Mouse (Mus musculus): ENCODE results near the gene Gm43191. TPM values are rescaled to one million over a fixed set of nuclear protein-coding genes. Genes with fewer than 3 reads are reported as not detected.
A peak's percentile ranks its signal among the peaks of the same experiment; 100 is the strongest.

The Gm43191 gene
- total and polyA plus RNA-seq, 3 experiments, result 0.39 TPM; not detected in 2

DNA sequence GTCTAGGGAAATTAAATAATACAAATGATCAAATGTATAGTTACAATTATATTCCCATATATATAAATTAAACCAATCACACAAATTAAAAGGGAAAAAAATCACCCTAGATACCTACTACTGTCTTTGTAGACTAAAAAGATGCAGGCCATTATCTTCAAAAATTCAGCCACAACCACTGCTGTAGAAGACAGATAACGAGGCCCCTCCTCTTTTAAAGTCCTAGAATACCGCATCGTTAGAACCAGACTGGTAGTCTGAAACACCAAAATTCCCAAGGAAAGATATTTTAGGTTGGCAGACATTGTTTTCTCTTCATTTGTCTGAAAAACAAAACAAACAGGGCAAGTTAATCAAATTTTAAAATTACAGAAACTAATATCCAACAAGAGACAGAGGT lies 13.3 kb upstream of the Gm43191 start:
- no peaks in the 10 kb centered on the region for H3K27me3 ChIP-seq (ENCODE audit: control insufficient read depth in 1 of 2, insufficient read depth in 2 of 2, low read length in 2 of 2)
- peak overlapping the region; percentile 44 for H3K27ac ChIP-seq (ENCODE audit: control insufficient read depth, low read depth, low read length)
- H3K9me3 ChIP-seq (replicated peaks; ENCODE audit: insufficient read depth, low read length), result no peaks in the 10 kb centered on the region
- no peak overlapping the region for H3K9ac ChIP-seq (ENCODE audit: control insufficient read depth, low read depth, low read length, poor library complexity, severe bottlenecking)
- peaks cover 11% of the 10 kb centered on the region for H3K79me2 ChIP-seq (ENCODE audit: control insufficient read depth, insufficient read depth, low read length, poor library complexity)
- peak; percentile 74 for DNase-seq (ENCODE audit: low read depth, low spot score)
- peak overlapping the region in 1 of 2 experiments; percentile 19; a peak in 1 of 4 replicates for H3K4me3 ChIP-seq (ENCODE audit: control insufficient read depth in 1 of 2, insufficient read depth in 1 of 2, low read depth in 2 of 2, low read length in 2 of 2)
- peaks cover 21 to 30% of the 10 kb centered on the region in 2 experiments for H3K4me1 ChIP-seq (ENCODE audit: control insufficient read depth in 1 of 2, insufficient read depth in 2 of 2, low read length in 2 of 2)
- H3K36me3 ChIP-seq (ENCODE audit: control insufficient read depth in 1 of 2, insufficient read depth in 2 of 2, low read length in 2 of 2), result peaks cover 0 to 32% of the 10 kb centered on the region in 2 experiments
- TF ChIP-seq JUND (IDR thresholded peaks at IDR 0.05; ENCODE audit: low read depth, low read length), result no peak
- no peak for TF ChIP-seq ZMIZ1 (IDR thresholded peaks at IDR 0.05; ENCODE audit: low read depth, low read length)
- TF ChIP-seq NRF1 (IDR thresholded peaks at IDR 0.05; ENCODE audit: insufficient read depth, low read depth, low read length, poor library complexity, severe bottlenecking), result no peak
- TF ChIP-seq E2F4 (IDR thresholded peaks at IDR 0.05; ENCODE audit: borderline replicate concordance, low read depth, low read length), result no peak
- TF ChIP-seq ETS1 (IDR thresholded peaks at IDR 0.05; ENCODE audit: low read depth, low read length), result peak; percentile 69
- peak; percentile 98 for TF ChIP-seq GATA1 (IDR thresholded peaks at IDR 0.05; ENCODE audit: low read depth, low read length)
- no peak for TF ChIP-seq TBP (IDR thresholded peaks at IDR 0.05; ENCODE audit: low read depth, low read length)
- peak; percentile 96 for TF ChIP-seq TCF12 (IDR thresholded peaks at IDR 0.05; ENCODE audit: low read depth, low read length)
- TF ChIP-seq CHD2 (IDR thresholded peaks at IDR 0.05; ENCODE audit: low read length), result no peak
- TF ChIP-seq ZNF384 (IDR thresholded peaks at IDR 0.05; ENCODE audit: low read depth, low read length), result peak; percentile 84
- TF ChIP-seq GABPA (IDR thresholded peaks at IDR 0.05; ENCODE audit: low read depth, low read length), result no peak
- peak; percentile 37; the same call in 1 of the 2 replicates for TF ChIP-seq HCFC1 (IDR thresholded peaks at IDR 0.05; ENCODE audit: low read depth, low read length)
- TF ChIP-seq POLR2AphosphoS5 (IDR thresholded peaks at IDR 0.05; ENCODE audit: borderline replicate concordance, low read depth, low read length), result no peak
- TF ChIP-seq ELF1 (IDR thresholded peaks at IDR 0.05; ENCODE audit: low read depth, low read length), result no peak
- no peak for TF ChIP-seq CTCF (IDR thresholded peaks at IDR 0.05 in 2 of 3, conservative IDR thresholded peaks at IDR 0.05 in 1 of 3; ENCODE audit: control insufficient read depth in 1 of 3, insufficient read depth in 1 of 3, low read depth in 2 of 3, low read length in 3 of 3, poor library complexity in 1 of 3, severe bottlenecking in 1 of 3)
- TF ChIP-seq MAFK (IDR thresholded peaks at IDR 0.05; ENCODE audit: borderline replicate concordance, low read depth, low read length), result peak; percentile 39; the same call in 1 of the 2 replicates
- no peak for TF ChIP-seq NELFE (IDR thresholded peaks at IDR 0.05; ENCODE audit: low read depth, low read length)
- no peak for TF ChIP-seq CHD1 (IDR thresholded peaks at IDR 0.05; ENCODE audit: low read depth, low read length)
- TF ChIP-seq USF1 (IDR thresholded peaks at IDR 0.05; ENCODE audit: low read depth, low read length), result no peak
- peak; percentile 91 for TF ChIP-seq RCOR1 (IDR thresholded peaks at IDR 0.05; ENCODE audit: low read depth, low read length)
- no peak for TF ChIP-seq MYC (IDR thresholded peaks at IDR 0.05; ENCODE audit: low read depth, low read length)
- TF ChIP-seq POLR2A (IDR thresholded peaks at IDR 0.05; ENCODE audit: control insufficient read depth in 1 of 2, insufficient read depth in 1 of 2, low read depth in 1 of 2, low read length in 2 of 2, poor library complexity in 1 of 2), result no peak
- no peak for TF ChIP-seq KAT2A (conservative IDR thresholded peaks at IDR 0.05; ENCODE audit: low read depth, low read length)
- no peak for TF ChIP-seq USF2 (IDR thresholded peaks at IDR 0.05; ENCODE audit: borderline replicate concordance in 1 of 2, insufficient read depth in 1 of 2, low read depth in 1 of 2, low read length in 2 of 2)
- no peak for TF ChIP-seq RAD21 (IDR thresholded peaks at IDR 0.05; ENCODE audit: low read depth, low read length)
- TF ChIP-seq MAX (IDR thresholded peaks at IDR 0.05; ENCODE audit: low read length), result no peak
- no peak for TF ChIP-seq MXI1 (IDR thresholded peaks at IDR 0.05; ENCODE audit: low read depth, low read length)
- peak; percentile 92 for TF ChIP-seq TAL1 (IDR thresholded peaks at IDR 0.05; ENCODE audit: low read length)
- no peak for TF ChIP-seq SMC3 (IDR thresholded peaks at IDR 0.05; ENCODE audit: low read depth, low read length)
- peak; percentile 91 to 94 for TF ChIP-seq EP300 (IDR thresholded peaks at IDR 0.05; ENCODE audit: low read depth in 1 of 2, low read length in 2 of 2)
- TF ChIP-seq ZKSCAN1 (IDR thresholded peaks at IDR 0.05; ENCODE audit: low read depth, low read length), result no peak
- peak; percentile 87 for TF ChIP-seq SIN3A (IDR thresholded peaks at IDR 0.05; ENCODE audit: low read length)
- TF ChIP-seq ZC3H11A (IDR thresholded peaks at IDR 0.05; ENCODE audit: low read depth, low read length), result no peak
- TF ChIP-seq UBTF (IDR thresholded peaks at IDR 0.05; ENCODE audit: borderline replicate concordance, insufficient read depth, low read depth, low read length), result no peak
- TF ChIP-seq MAZ (IDR thresholded peaks at IDR 0.05; ENCODE audit: low read depth, low read length), result peak; percentile 51; the same call in 1 of the 2 replicates
- no peak for TF ChIP-seq BHLHE40 (IDR thresholded peaks at IDR 0.05; ENCODE audit: borderline replicate concordance, low read depth, low read length)
- peak; percentile 39; the same call in 1 of the 2 replicates for TF ChIP-seq MEF2A (IDR thresholded peaks at IDR 0.05; ENCODE audit: extremely low read depth, insufficient replicate concordance, low read depth, low read length, poor library complexity, severe bottlenecking)
- no peak for TF ChIP-seq POLR2AphosphoS2 (IDR thresholded peaks at IDR 0.05; ENCODE audit: low read length)

Data from MEL (cell line).